In genomic region chr7:122131834-122132233, GRCm38 (mm10) we compare ENCODE assay signal across 10 mouse cellular contexts. TPM values are rescaled to one million over a fixed set of nuclear protein-coding genes. Genes with fewer than 3 reads are reported as not detected.
DNase-seq lines count a peak whose midpoint lies in the region; ATAC-seq and TF ChIP-seq lines count a peak whose summit lies in the region.
"Had no signal": no experiment of that assay in that cellular context is flagged by ENCODE, and none has a peak within 500 bp of the region (broad histone marks: within the 10 kb centered on the region; RNA-seq: fewer than 3 reads in every experiment).

No protein-coding gene starts in this region.

- no peaks in the 10 kb centered on the region for H3K9me3 ChIP-seq in liver, embryonic 11.5 days (ENCODE audit: control insufficient read depth, low read length)
- no peaks in the 10 kb centered on the region for H3K9me3 ChIP-seq in forebrain, embryonic 13.5 days (replicated peaks)
- no peaks in the 10 kb centered on the region for H3K9me3 ChIP-seq in limb, embryonic 14.5 days (ENCODE audit: control insufficient read depth, low read length)
- no peaks in the 10 kb centered on the region for H3K9me3 ChIP-seq in neural tube, embryonic 15.5 days (replicated peaks)

- H3K27ac ChIP-seq in liver, embryonic 11.5 days (ENCODE audit: low read depth, low read length), result peak overlapping the region; percentile 80; the same call in 1 of the 2 replicates
- H3K27ac ChIP-seq in forebrain, embryonic 13.5 days, result no peak overlapping the region
- H3K27ac ChIP-seq in limb, embryonic 14.5 days (replicated peaks; ENCODE audit: low read depth, low read length), result no peak overlapping the region
- H3K27ac ChIP-seq in neural tube, embryonic 15.5 days (replicated peaks), result no peak overlapping the region

- peak overlapping the region; percentile 95 for H3K9ac ChIP-seq in liver, embryonic 11.5 days (ENCODE audit: low read depth, low read length)
- peak overlapping the region; percentile 87 for H3K9ac ChIP-seq in forebrain, embryonic 13.5 days
- H3K9ac ChIP-seq in limb, embryonic 14.5 days (ENCODE audit: low read depth, low read length, severe bottlenecking), result no peak overlapping the region
- no peak overlapping the region for H3K9ac ChIP-seq in neural tube, embryonic 15.5 days (replicated peaks)

- peaks cover 6% of the 10 kb centered on the region; the same call in 1 of the 2 replicates for H3K4me1 ChIP-seq in liver, embryonic 11.5 days (replicated peaks; ENCODE audit: control insufficient read depth, insufficient read depth, low read length)
- H3K4me1 ChIP-seq in forebrain, embryonic 13.5 days, result peaks cover 19% of the 10 kb centered on the region
- H3K4me1 ChIP-seq in limb, embryonic 14.5 days (ENCODE audit: control insufficient read depth, insufficient read depth, low read length), result peaks cover 6% of the 10 kb centered on the region; the same call in 1 of the 2 replicates
- H3K4me1 ChIP-seq in neural tube, embryonic 15.5 days, result peaks cover 18% of the 10 kb centered on the region

- H3K4me3 ChIP-seq in liver, embryonic 11.5 days (ENCODE audit: low read depth, low read length), result peak overlapping the region; percentile 67
- peak overlapping the region; percentile 93 for H3K4me3 ChIP-seq in forebrain, embryonic 13.5 days
- H3K4me3 ChIP-seq in limb, embryonic 14.5 days (replicated peaks; ENCODE audit: low read length), result peak overlapping the region; percentile 92
- peak overlapping the region; percentile 80 for H3K4me3 ChIP-seq in neural tube, embryonic 15.5 days (replicated peaks)

- no peak for TF ChIP-seq POLR2A in limb, embryonic 14.5 days (IDR thresholded peaks at IDR 0.05; ENCODE audit: borderline replicate concordance, extremely low read depth, insufficient read depth, insufficient read length)

- H3K27me3 ChIP-seq in liver, embryonic 11.5 days (replicated peaks; ENCODE audit: control insufficient read depth, insufficient read depth, low read length), result no peaks in the 10 kb centered on the region
- H3K27me3 ChIP-seq in forebrain, embryonic 13.5 days, result no peaks in the 10 kb centered on the region
- H3K27me3 ChIP-seq in limb, embryonic 14.5 days (ENCODE audit: control insufficient read depth, insufficient read depth, low read length), result no peaks in the 10 kb centered on the region
- no peaks in the 10 kb centered on the region for H3K27me3 ChIP-seq in neural tube, embryonic 15.5 days (replicated peaks)

- H3K36me3 ChIP-seq in liver, embryonic 11.5 days (ENCODE audit: control insufficient read depth, insufficient read depth, low read length), result peaks cover 13% of the 10 kb centered on the region
- peaks cover 43% of the 10 kb centered on the region for H3K36me3 ChIP-seq in forebrain, embryonic 13.5 days (ENCODE audit: poor library complexity, severe bottlenecking)
- H3K36me3 ChIP-seq in limb, embryonic 14.5 days (ENCODE audit: control insufficient read depth, insufficient read depth, low read length), result peaks cover 34% of the 10 kb centered on the region
- peaks cover 36% of the 10 kb centered on the region for H3K36me3 ChIP-seq in neural tube, embryonic 15.5 days

- H3K4me2 ChIP-seq in liver, embryonic 11.5 days, result peak overlapping the region; percentile 62
- H3K4me2 ChIP-seq in forebrain, embryonic 13.5 days, result peak overlapping the region; percentile 84
- peak overlapping the region; percentile 56 for H3K4me2 ChIP-seq in limb, embryonic 14.5 days (replicated peaks; ENCODE audit: low read depth, low read length, severe bottlenecking)
- H3K4me2 ChIP-seq in neural tube, embryonic 15.5 days, result peak overlapping the region; percentile 89

- no peak for ATAC-seq in liver, embryonic 11.5 days (replicated peaks; ENCODE audit: low FRiP score)
- no peak for ATAC-seq in forebrain, embryonic 13.5 days
- no peak for ATAC-seq in limb, embryonic 14.5 days (ENCODE audit: low FRiP score, low read depth)
- ATAC-seq in neural tube, embryonic 15.5 days (ENCODE audit: low FRiP score), result no peak

- DNase-seq in liver, embryonic 11.5 days (ENCODE audit: low spot score), result no peak
- DNase-seq in liver, result no peak
- DNase-seq in limb, embryonic 14.5 days (ENCODE audit: low spot score), result no peak
- DNase-seq in adrenal gland, adult 18-20 months (ENCODE audit: low spot score in 2 of 2), result no peak
- no peak for DNase-seq in kidney, adult 18-20 months
- no peak for DNase-seq in adrenal gland, adult (ENCODE audit: inconsistent age in 2 of 2, low spot score in 1 of 2)
- DNase-seq: cerebellum, postnatal 10 days had no signal

RNA-seq across cellular contexts. Expression of gene Palb2, which starts 1.0 kb away (rescaled TPM):
- 27.8 and 28.9 TPM in 2 replicates for polyA plus RNA-seq in liver, embryonic 11.5 days (2014; fragmentation: Nextera tagmentation; extraction: Ambion mirVana)
- 15.1 and 15.7 TPM in 2 replicates for polyA plus RNA-seq in forebrain, embryonic 13.5 days (2015; fragmentation: Nextera tagmentation; extraction: Ambion mirVana)
- polyA plus RNA-seq in limb, embryonic 14.5 days (2012; rRNA removed), result 9.1 and 10.5 TPM in 2 replicates
- polyA plus RNA-seq in limb, embryonic 14.5 days (2014; fragmentation: Nextera tagmentation; extraction: Ambion mirVana), result 12.0 and 12.6 TPM in 2 replicates
- polyA plus RNA-seq in neural tube, embryonic 15.5 days (2015; fragmentation: Nextera tagmentation; extraction: Ambion mirVana), result 4.6 and 7.0 TPM in 2 replicates
- total RNA-seq in adrenal gland, adult 18-20 months (2021), result 1 to 10 TPM in 1 of 2 experiments, under 1 TPM in 1; 0.96 to 1.7 TPM

RNA-seq across cellular contexts. Expression of gene Dctn5, which starts 1.0 kb away (rescaled TPM):
- polyA plus RNA-seq in liver, embryonic 11.5 days (2014; fragmentation: Nextera tagmentation; extraction: Ambion mirVana), result 90.1 and 95.4 TPM in 2 replicates
- polyA plus RNA-seq in forebrain, embryonic 13.5 days (2015; fragmentation: Nextera tagmentation; extraction: Ambion mirVana), result 140 and 148 TPM in 2 replicates
- 109 and 126 TPM in 2 replicates for polyA plus RNA-seq in limb, embryonic 14.5 days (2012; rRNA removed)
- 117 and 120 TPM in 2 replicates for polyA plus RNA-seq in limb, embryonic 14.5 days (2014; fragmentation: Nextera tagmentation; extraction: Ambion mirVana)
- 157 TPM in 2 replicates for polyA plus RNA-seq in neural tube, embryonic 15.5 days (2015; fragmentation: Nextera tagmentation; extraction: Ambion mirVana)
- 10 to 100 TPM; 56.4 to 57.8 TPM for total RNA-seq in adrenal gland, adult 18-20 months (2021)

RNA-seq across cellular contexts. Expression of gene Plk1, which starts 27.4 kb away (rescaled TPM):
- polyA plus RNA-seq in liver, embryonic 11.5 days (2014; fragmentation: Nextera tagmentation; extraction: Ambion mirVana), result 177 and 180 TPM in 2 replicates
- 118 and 124 TPM in 2 replicates for polyA plus RNA-seq in forebrain, embryonic 13.5 days (2015; fragmentation: Nextera tagmentation; extraction: Ambion mirVana)
- polyA plus RNA-seq in limb, embryonic 14.5 days (2012; rRNA removed), result 80.0 and 86.3 TPM in 2 replicates
- polyA plus RNA-seq in limb, embryonic 14.5 days (2014; fragmentation: Nextera tagmentation; extraction: Ambion mirVana), result 78.4 and 84.6 TPM in 2 replicates
- polyA plus RNA-seq in neural tube, embryonic 15.5 days (2015; fragmentation: Nextera tagmentation; extraction: Ambion mirVana), result 13.7 and 41.9 TPM in 2 replicates
- 1 to 10 TPM; 1.1 to 1.7 TPM for total RNA-seq in adrenal gland, adult 18-20 months (2021)

RNA-seq across cellular contexts. Expression of gene Ndufab1, which starts 30.1 kb away (rescaled TPM):
- polyA plus RNA-seq in liver, embryonic 11.5 days (2014; fragmentation: Nextera tagmentation; extraction: Ambion mirVana), result 811 and 834 TPM in 2 replicates
- polyA plus RNA-seq in forebrain, embryonic 13.5 days (2015; fragmentation: Nextera tagmentation; extraction: Ambion mirVana), result 653 and 663 TPM in 2 replicates
- polyA plus RNA-seq in limb, embryonic 14.5 days (2012; rRNA removed), result 127 and 148 TPM in 2 replicates
- 554 and 558 TPM in 2 replicates for polyA plus RNA-seq in limb, embryonic 14.5 days (2014; fragmentation: Nextera tagmentation; extraction: Ambion mirVana)
- polyA plus RNA-seq in neural tube, embryonic 15.5 days (2015; fragmentation: Nextera tagmentation; extraction: Ambion mirVana), result 758 and 808 TPM in 2 replicates
- total RNA-seq in adrenal gland, adult 18-20 months (2021), result 100 to 1,000 TPM; 535 to 745 TPM

RNA-seq across cellular contexts. Expression of gene Ern2, which starts 54.2 kb away (rescaled TPM):
- not detected in 2 replicates for polyA plus RNA-seq in liver, embryonic 11.5 days (2014; fragmentation: Nextera tagmentation; extraction: Ambion mirVana)
- 0.40 and 0.57 TPM in 2 replicates for polyA plus RNA-seq in forebrain, embryonic 13.5 days (2015; fragmentation: Nextera tagmentation; extraction: Ambion mirVana)
- 0.05 TPM in 1 of 2 replicates, not detected in the other for polyA plus RNA-seq in limb, embryonic 14.5 days (2012; rRNA removed)
- not detected in 2 replicates for polyA plus RNA-seq in limb, embryonic 14.5 days (2014; fragmentation: Nextera tagmentation; extraction: Ambion mirVana)
- 1.5 and 2.0 TPM in 2 replicates for polyA plus RNA-seq in neural tube, embryonic 15.5 days (2015; fragmentation: Nextera tagmentation; extraction: Ambion mirVana)
- under 1 TPM; 0.13 to 0.22 TPM for total RNA-seq in adrenal gland, adult 18-20 months (2021)
- total RNA-seq: granulocyte monocyte progenitor cell, adult 5-6 weeks had no signal

Comparison
In these comparisons a context has a peak if more than half of its experiments do, and no peak if none do; other contexts are left out.
1. H3K9ac ChIP-seq: peak in liver, embryonic 11.5 days (single experiment) and forebrain, embryonic 13.5 days (single experiment); none in limb, embryonic 14.5 days (single experiment) and neural tube, embryonic 15.5 days (single experiment).
2. Peak in every context shown above with its lines, with median percentiles within 50 percentile points of each other: H3K4me2 ChIP-seq and H3K4me3 ChIP-seq.